Mouse (Mus musculus): ENCODE data around the gene Pnkd. TPM values are rescaled to one million over a fixed set of nuclear protein-coding genes. Genes with fewer than 3 reads are reported as not detected.
A peak's percentile ranks its signal among the peaks of the same experiment; 100 is the strongest.

The Pnkd gene
- polyA plus RNA-seq, 1 experiment from 2014 or later: 169 TPM

DNA sequence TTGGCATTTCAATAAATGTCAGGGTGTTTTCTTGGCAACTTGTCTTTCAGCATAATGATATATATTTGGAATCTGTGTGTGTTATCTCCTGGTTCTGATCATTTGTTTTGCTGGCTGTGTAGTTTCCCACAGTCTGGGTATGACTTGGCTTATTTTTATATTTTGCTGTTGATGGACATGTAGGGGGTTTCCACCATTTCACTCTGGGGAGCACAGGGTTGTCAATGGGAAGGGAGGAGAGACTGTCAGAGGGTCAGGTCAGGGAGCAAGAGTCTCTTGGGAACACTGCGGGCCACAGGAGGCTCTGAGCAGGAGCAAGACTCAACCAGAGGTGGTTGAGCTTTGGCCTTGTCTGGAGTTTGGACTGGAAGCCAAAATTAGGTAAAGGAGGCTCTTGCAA lies 57.6 kb downstream of the Pnkd start:
- no peak overlapping the region for H3K9ac ChIP-seq (ENCODE audit: low read depth, low read length)
- H3K27ac ChIP-seq: peak overlapping the region; percentile 79
- no peaks in the 10 kb centered on the region for H3K9me3 ChIP-seq (replicated peaks; ENCODE audit: low read length)
- 81% methylated on average over 1 of the region's 1 CpGs for WGBS
- DNase-seq (ENCODE audit: low spot score) (no peak), ATAC-seq (replicated peaks; ENCODE audit: low FRiP score, low read depth) (no peak)
- H3K4me3 ChIP-seq (replicated peaks; ENCODE audit: low read depth, low read length): no peak overlapping the region
- no peaks in the 10 kb centered on the region for H3K36me3 ChIP-seq (ENCODE audit: insufficient read depth, low read length)
- no peaks in the 10 kb centered on the region for H3K27me3 ChIP-seq (ENCODE audit: insufficient read depth, low read length)
- no peak for TF ChIP-seq CTCF (IDR thresholded peaks at IDR 0.05; ENCODE audit: low read depth)
- 0 out of 2 replicates have a peak, but pooled peaks cover 17% of the 10 kb centered on the region for H3K4me1 ChIP-seq (replicated peaks; ENCODE audit: insufficient read depth, low read length)
- no peak overlapping the region for H3K4me2 ChIP-seq (ENCODE audit: low read length)

DNA sequence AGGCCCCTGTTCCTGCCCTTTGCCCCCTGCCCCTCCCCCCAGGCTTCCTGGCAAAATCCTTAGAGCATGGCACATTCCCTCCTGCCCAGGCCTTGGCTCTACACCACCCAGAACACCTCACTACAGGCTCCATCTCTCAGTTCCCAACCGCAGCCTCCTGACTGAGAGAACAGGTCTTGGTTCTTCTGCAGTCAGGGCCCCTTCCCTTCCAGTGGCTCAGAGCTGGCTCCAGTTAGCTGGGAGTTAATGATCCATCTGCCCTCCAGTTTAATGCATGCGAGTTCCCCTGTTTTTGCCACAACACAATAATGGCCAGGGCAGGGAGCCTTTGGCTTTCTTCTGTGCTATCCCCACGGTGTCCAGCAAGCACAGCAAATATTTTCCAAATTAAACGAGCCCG lies 58.4 kb downstream of the Pnkd start:
- H3K36me3 ChIP-seq (ENCODE audit: insufficient read depth, low read length): no peaks in the 10 kb centered on the region
- no peak for TF ChIP-seq CTCF (IDR thresholded peaks at IDR 0.05; ENCODE audit: low read depth)
- no peaks in the 10 kb centered on the region for H3K9me3 ChIP-seq (replicated peaks; ENCODE audit: low read length)
- no peak overlapping the region for H3K4me3 ChIP-seq (replicated peaks; ENCODE audit: low read depth, low read length)
- DNase-seq (ENCODE audit: low spot score) (peak; percentile 35), ATAC-seq (replicated peaks; ENCODE audit: low FRiP score, low read depth) (0 out of 2 replicates have a peak, but pooled peaks have one; percentile 34)
- peak overlapping the region; percentile 79 for H3K27ac ChIP-seq
- 0 out of 2 replicates have a peak, but pooled peaks cover 17% of the 10 kb centered on the region for H3K4me1 ChIP-seq (replicated peaks; ENCODE audit: insufficient read depth, low read length)
- no peak overlapping the region for H3K4me2 ChIP-seq (ENCODE audit: low read length)
- no peaks in the 10 kb centered on the region for H3K27me3 ChIP-seq (ENCODE audit: insufficient read depth, low read length)
- WGBS: 36% methylated on average over 5 of the region's 5 CpGs
- H3K9ac ChIP-seq (ENCODE audit: low read depth, low read length): no peak overlapping the region

DNA sequence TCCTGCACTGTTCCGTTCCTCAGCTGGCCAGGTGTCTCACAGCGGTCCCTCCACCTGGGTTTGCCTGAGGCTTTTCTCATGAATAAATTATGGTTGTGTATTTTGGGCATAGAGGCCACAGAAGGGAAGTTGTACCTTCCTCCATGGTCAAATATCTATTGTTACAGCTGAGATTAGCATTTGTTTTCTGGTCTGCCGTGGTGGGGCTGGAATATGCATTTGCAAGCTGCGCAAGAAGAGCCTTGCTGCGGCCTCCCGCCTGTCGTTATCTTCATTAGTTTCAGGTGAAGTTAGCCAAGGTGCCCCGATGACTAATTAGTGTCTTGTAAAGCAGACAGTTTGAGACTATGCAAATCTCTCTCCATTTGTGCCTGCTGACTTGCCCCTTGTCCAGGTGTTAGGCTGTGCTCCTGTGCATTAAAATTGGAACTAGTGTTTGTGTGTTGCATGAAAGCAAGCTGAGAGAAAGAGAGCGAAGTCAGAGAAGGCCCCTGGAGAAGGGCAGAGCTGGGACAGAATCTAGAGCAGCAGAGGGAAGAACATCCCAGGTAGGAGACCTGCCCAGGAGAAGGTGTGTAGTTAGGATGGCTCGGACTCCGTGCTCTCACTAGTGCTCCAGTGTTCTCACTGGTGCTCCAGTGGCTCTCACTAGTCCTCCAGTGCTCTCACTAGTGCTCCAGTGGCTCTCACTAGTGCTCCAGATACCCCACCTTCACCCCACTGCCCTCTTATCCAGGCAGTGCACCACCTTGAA lies 59.6 kb downstream of the Pnkd start:
- no peak for ATAC-seq (replicated peaks; ENCODE audit: low FRiP score, low read depth)
- 74% methylated on average over 11 of the region's 11 CpGs for WGBS
- peak overlapping the region; percentile 79 for H3K27ac ChIP-seq

DNA sequence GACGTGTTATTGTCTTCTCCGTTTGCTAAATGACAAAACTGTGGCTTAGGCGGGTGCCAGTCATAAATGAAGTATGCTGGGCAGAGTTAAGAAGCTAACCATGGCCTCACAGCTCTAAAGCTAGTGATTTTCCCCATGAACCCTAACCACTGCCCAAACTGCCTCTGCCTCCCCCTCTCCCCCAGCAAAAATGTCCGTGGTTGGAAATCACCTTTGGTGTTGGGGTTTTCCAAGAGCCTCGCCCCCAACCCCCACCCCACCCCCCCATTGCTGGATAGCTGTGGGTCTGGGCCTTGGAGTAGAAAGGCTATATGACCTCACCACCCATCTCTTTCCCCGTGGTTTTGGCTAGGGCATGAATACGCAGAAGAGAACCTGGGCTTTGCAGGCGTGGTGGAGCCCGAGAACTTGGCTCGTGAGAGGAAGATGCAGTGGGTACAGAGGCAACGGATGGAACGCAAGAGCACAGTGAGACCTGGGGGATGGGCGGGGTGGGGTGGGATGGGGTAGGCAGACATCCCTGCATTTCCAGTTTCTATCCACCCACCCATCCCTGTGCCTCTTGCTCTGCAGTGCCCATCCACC lies 66.5 kb downstream of the Pnkd start:
- Histone ChIP-seq H3K4me1 (replicated peaks; ENCODE audit: insufficient read depth, low read length) (no peaks in the 10 kb centered on the region), H3K27me3 (ENCODE audit: insufficient read depth, low read length) (no peaks in the 10 kb centered on the region), H3K4me3 (replicated peaks; ENCODE audit: low read depth, low read length) (no peak overlapping the region), H3K36me3 (ENCODE audit: insufficient read depth, low read length) (peaks cover 15% of the 10 kb centered on the region; the same call in 1 of the 2 replicates), H3K4me2 (ENCODE audit: low read length) (no peak overlapping the region), H3K9ac (ENCODE audit: low read depth, low read length) (no peak overlapping the region), H3K9me3 (replicated peaks; ENCODE audit: low read length) (no peaks in the 10 kb centered on the region), H3K27ac (no peak overlapping the region)
- no peak for DNase-seq (ENCODE audit: low spot score)
- TF ChIP-seq CTCF (IDR thresholded peaks at IDR 0.05; ENCODE audit: low read depth): no peak
- ATAC-seq (replicated peaks; ENCODE audit: low FRiP score, low read depth): no peak
- 95% methylated on average over 13 of the region's 13 CpGs for WGBS

More for the DNA sequence above, 59.6 kb downstream of the Pnkd start:
- H3K36me3 ChIP-seq (ENCODE audit: insufficient read depth, low read length): no peaks in the 10 kb centered on the region
- H3K27me3 ChIP-seq (ENCODE audit: insufficient read depth, low read length): no peaks in the 10 kb centered on the region
- no peak overlapping the region for H3K9ac ChIP-seq (ENCODE audit: low read depth, low read length)
- no peak overlapping the region for H3K4me2 ChIP-seq (ENCODE audit: low read length)
- no peaks in the 10 kb centered on the region for H3K9me3 ChIP-seq (replicated peaks; ENCODE audit: low read length)
- no peak for DNase-seq (ENCODE audit: low spot score)
- no peak overlapping the region for H3K4me3 ChIP-seq (replicated peaks; ENCODE audit: low read depth, low read length)
- TF ChIP-seq CTCF (IDR thresholded peaks at IDR 0.05; ENCODE audit: low read depth): no peak
- H3K4me1 ChIP-seq (replicated peaks; ENCODE audit: insufficient read depth, low read length): 0 out of 2 replicates have a peak, but pooled peaks cover 17% of the 10 kb centered on the region

DNA sequence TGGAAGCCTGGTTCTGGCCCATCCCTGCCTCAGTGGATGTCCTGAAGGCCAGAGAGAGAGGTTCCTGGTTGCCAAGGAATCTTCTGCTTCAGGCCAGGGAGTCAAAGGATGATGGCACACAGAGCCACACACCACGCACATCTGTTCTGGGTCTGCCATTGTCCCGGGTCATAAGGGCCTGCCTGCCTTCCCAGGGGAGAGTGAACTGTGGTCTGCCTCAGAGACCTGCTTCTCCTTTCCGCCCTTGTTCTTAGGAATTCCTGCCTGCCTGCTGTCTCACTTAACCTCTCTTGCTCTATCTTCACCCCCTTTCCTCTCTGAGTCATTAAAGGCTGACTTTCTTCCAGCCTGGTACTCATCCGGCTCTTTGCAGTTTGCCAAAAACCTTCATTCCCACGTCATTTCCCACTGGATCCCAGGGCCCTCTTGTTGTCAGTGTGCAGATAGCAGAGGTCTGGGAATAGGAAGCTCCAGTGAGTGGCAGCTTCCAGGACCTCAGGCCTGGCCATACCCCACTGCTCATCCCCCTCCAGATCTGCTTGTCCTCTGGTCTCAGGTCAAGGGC lies 67.9 kb downstream of the Pnkd start:
- no peak for TF ChIP-seq CTCF (IDR thresholded peaks at IDR 0.05; ENCODE audit: low read depth)
- no peak for DNase-seq (ENCODE audit: low spot score)
- H3K27me3 ChIP-seq (ENCODE audit: insufficient read depth, low read length): no peaks in the 10 kb centered on the region
- H3K9me3 ChIP-seq (replicated peaks; ENCODE audit: low read length): no peaks in the 10 kb centered on the region
- no peak overlapping the region for H3K27ac ChIP-seq
- H3K9ac ChIP-seq (ENCODE audit: low read depth, low read length): no peak overlapping the region
- no peak overlapping the region for H3K4me3 ChIP-seq (replicated peaks; ENCODE audit: low read depth, low read length)
- no peaks in the 10 kb centered on the region for H3K4me1 ChIP-seq (replicated peaks; ENCODE audit: insufficient read depth, low read length)
- ATAC-seq (replicated peaks; ENCODE audit: low FRiP score, low read depth): no peak
- H3K36me3 ChIP-seq (ENCODE audit: insufficient read depth, low read length): peaks cover 15% of the 10 kb centered on the region; the same call in 1 of the 2 replicates
- WGBS: 78% methylated on average over 5 of the region's 5 CpGs
- H3K4me2 ChIP-seq (ENCODE audit: low read length): no peak overlapping the region

DNA sequence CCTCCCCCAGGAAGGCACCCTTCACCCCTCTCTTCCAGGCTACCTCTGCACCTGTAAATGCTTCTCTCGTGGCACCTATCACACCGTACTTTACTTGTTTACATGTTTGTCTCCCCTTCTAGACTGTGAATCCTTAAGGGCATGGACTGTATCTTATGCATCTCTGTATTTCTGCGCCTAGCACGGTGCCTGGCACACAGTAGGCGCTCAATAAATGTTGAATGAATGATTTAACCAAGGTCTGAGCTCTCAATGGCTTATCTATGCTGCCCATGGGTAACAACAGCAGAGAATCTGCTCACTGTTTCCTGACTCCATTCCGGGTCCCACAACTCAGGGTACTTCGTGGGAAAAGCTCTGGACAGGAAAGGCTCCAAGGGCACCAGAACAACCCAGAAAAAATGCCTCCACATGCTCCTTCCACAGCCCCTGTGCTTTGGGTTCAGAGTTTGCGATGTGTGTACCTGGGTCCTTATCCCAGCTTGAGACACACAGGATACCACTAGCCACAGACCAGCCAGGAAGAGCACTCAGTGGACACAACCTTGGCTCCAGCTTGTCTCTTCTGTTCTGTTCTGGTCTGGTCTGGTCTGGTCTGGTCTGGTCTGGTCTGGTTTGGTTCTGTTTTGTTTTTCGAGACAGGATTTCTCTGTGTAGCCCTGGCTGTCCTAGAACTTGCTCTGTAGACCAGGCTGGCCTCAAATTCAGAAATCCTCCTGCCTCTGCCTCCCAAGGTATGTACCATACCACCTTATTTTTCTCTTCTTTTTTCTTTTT lies 68.9 kb downstream of the Pnkd start:
- Histone ChIP-seq H3K4me1 (replicated peaks; ENCODE audit: insufficient read depth, low read length) (no peaks in the 10 kb centered on the region), H3K4me3 (replicated peaks; ENCODE audit: low read depth, low read length) (no peak overlapping the region), H3K9me3 (replicated peaks; ENCODE audit: low read length) (no peaks in the 10 kb centered on the region), H3K4me2 (ENCODE audit: low read length) (no peak overlapping the region), H3K36me3 (ENCODE audit: insufficient read depth, low read length) (peaks cover 15% of the 10 kb centered on the region; the same call in 1 of the 2 replicates), H3K9ac (ENCODE audit: low read depth, low read length) (no peak overlapping the region), H3K27ac (no peak overlapping the region), H3K27me3 (ENCODE audit: insufficient read depth, low read length) (no peaks in the 10 kb centered on the region)
- 92% methylated on average over 9 of the region's 9 CpGs for WGBS
- no peak for TF ChIP-seq CTCF (IDR thresholded peaks at IDR 0.05; ENCODE audit: low read depth)
- DNase-seq (ENCODE audit: low spot score): no peak
- no peak for ATAC-seq (replicated peaks; ENCODE audit: low FRiP score, low read depth)

Measured in kidney, postnatal 0 days (tissue).